Mouse (Mus musculus) B cell, adult 2 months (primary cell): Measurements from ENCODE around the gene Pycr1.

ENCODE experiments used
- DNase-seq, 2 experiments: peaks; one replicate each; pipeline ENCODE4 v3.0.0; 2022

The Pycr1 gene

DNA sequence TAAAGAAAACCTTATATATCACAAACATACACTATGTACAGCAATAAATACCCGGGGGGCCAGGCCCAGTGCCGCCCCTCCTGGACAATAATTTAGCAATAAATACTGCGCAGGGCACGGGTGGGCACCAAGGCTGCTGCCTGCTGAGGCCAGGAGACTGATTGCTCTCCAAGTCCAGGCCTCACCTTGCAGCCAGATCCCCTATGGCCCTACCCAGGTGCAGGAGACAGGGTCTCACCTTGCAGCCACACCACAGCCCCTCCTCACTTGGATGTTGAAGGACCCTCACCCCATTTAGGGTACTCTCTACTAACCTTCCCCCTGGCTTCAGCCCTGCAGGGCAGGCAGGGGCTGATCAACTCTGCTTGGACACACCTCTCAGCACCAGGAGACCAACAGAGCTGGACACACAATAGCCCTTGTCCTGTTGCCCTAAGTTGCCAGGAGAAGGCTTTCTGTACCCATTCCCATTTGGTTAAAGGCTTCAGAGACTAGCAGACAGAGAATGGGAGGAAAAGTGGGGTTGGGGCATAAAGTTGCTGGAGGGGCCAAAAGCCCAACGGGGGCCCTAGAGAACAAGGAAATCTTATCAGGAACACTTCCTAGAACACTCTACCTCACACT is 18.3 kb downstream of the Pycr1 start, which contains the start of gene Sirt7:
Gene Sirt7, minus strand, starts transcription at position 89 of the 624 bp plus-strand sequence.
- DNase-seq, result no peak

DNA sequence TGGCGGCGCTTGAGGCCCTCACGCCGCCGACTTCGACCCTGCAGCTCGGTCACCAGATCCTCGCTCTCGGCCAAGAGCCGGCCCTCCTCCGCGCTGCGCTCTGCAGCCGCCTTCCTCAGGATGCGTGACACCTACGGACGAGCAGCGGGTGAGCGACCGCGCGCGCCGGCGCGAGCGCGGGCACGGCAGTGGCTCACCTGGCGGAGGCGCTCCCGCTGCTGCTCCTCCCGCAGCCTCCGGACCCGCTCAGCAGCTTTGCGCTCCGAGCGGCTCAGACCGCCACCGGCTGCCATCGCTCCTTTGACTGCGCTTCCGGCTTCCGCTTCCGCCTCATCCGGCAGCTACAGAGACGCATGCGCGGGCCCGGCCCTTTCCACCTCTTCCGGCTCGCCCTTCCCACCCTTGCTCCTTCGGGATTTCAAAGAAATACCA is 18.9 kb downstream of the Pycr1 start:
- peak; percentile 84 to 86 for DNase-seq

DNA sequence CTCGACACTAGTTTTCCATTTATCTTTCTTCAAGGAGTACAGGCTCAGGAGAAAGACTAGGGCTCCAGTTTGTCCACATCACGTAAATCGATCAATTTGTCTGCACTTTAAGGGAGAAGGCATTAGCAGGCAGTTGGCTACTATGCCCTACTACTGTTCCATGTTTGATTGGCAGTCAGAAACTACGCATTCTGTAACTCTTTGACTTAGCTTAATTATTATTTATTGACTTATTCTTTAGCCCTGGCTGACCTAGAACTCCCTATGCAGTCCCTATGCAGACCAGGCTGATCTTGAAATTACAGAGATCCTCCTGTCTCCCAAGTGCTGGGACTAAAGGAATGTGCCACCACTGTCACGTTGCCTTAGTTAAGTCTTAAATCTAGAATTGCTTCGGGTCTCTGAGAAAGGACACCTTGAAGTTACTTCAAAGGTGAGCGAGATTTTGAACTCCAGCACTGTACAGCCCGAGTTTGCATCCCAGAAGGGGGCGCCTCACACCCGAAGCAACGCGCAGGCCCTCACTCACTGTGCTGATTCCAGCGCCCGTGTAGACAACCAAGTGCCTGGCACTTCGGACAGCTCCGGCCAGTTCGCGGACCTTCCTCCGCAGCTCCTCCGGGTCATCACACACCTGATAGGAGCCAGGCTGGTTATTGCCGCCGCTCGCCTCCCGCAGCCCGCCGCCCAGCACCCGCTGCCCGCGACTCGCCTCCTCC is 19.4 kb downstream of the Pycr1 start:
- DNase-seq, result peak; percentile 80 to 82

DNA sequence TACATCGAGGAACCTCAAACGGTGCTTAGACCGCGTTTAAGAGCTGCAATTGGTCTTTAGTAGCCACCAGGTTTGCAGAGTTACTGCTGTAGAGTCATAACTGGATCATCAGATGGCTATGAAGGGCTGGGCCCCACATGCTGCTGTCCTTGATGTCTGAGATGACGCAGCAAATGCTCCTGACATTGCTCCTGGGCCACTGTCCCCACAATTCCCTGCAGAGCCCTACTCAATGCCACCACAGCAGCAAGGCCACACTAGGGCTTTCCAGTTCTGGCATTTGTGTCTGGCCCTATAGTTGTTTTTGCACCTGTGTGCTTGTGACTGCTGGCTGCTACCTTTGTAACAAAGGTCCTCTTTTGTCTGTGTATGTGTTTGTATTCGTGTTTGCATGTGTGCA is 20.8 kb downstream of the Pycr1 start:
- no peak for DNase-seq

DNA sequence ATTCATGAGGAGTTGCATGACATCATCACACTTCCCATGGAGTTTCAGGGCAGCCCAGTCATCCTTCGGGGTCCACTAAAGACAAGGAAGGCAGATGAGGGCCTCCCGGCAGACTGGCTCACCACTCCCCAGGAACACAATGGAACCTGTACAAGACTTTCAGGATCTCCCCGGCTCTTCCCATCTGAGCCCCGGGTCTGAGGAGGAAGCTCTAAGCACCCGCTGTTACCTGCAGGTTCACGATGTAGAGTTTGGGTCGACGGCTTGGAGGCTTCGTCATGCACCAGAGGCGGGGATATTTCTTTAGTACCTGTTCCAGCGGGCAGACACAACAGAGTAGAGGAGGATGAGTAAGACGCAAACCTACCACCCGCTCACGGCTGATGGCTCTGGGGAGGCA is 23.4 kb downstream of the Pycr1 start:
- no peak for DNase-seq

DNA sequence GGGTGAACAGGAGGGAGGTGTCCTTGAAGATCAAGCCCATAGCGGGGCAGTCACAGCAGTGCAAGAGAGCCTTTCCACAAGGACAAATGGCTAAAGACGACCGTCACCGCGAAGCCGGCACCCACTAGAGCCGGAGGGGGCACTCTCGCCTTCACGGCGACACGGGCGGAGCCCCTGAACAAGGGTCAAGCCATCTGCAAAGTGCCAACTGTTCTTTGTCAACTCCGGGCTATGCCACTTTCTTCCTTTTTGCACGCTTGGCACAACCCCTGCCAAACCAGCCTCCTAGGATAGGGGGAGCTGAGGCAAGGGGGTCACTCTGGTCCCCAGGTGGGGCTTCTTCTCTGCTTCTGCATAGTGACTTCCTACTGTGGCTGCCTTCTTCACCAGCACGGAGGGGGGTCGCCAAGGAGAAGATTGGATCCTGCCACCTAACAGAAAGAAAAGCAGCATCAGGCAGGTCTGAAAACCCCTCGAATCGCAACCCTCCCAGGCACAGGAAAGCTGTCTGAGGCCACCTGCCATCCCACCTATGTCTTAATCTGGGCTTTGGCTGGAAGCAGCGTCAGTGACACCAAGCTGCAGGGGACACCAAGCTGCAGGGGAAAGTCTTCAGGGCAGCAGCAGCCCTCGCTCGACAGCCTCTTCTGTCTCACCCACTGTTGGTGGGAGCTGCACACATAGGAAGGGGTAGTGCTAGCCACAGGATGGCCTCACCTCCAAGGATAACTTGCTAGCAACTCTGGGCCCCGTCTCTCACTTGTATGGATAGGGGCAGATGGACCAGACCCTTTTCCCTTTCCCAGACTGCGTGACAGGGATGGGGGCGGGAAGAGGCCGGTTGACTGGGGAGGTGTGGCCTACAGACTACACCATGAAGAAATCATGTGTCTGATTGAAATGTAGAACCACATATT is 24.7 kb downstream of the Pycr1 start:
- DNase-seq, result no peak

DNA sequence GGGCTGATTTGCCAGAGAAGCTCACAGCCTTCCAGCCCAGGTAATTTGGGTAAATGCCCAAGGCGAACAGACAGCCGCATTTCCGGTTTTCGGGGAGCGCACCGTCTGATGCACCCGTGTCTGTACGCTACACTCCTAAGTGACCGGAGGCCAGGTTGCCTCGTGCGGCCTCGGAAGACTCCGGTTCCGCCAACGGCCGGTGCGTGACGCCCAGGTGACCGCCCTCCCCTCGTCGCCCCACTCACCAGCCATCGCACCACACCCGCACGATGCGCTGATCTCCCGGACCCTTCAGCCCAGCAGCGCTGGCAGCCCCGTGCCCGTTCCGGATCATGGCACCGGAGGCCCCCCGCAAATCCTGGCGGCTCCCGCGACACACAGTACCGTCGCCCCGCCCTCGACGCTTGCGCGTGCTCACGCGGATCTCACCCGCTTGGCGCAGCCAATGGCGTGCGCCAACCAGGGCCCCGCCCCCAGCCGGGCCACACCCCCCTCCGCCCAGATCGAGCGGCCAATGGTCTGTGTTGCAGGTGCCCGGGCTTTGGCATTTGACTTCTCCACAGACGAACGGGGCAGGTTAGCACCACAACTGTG is 26.0 kb downstream of the Pycr1 start, which contains the start of gene Pcyt2:
Gene Pcyt2, minus strand, starts transcription at position 418 of the 594 bp plus-strand sequence.
- DNase-seq, result peak; percentile 97

DNA sequence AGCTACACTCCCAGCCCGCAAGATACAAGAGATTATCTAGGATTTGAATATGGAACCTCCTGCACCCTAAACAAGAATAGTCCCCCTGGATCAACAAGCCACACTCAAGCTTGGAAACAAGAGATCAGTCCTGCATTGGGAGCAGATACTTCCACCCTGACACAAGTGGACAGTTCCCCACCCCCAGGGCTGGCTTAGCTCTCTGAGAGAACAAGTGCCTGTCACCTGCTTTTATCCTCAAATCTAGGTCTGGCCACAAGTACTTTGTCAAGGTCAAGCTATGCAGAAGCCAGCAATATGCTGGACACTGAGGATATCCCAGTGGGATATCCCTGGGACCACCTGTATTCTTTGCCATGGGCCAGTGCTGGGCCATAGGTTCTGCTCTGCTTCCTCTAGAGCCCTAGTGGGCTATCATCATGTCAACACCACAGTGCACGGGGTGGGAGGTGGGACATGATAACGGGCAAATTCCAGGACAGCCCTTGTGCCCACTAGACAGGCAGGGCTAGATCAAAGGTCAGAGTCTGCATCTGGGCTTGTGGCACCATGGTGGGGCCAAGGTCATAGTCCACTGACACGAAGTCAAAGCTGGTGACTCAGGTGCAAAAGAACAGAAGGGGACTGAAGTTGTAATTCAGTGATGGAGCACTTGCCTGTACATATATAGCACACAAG is 26.8 kb downstream of the Pycr1 start:
- DNase-seq, result no peak

DNA sequence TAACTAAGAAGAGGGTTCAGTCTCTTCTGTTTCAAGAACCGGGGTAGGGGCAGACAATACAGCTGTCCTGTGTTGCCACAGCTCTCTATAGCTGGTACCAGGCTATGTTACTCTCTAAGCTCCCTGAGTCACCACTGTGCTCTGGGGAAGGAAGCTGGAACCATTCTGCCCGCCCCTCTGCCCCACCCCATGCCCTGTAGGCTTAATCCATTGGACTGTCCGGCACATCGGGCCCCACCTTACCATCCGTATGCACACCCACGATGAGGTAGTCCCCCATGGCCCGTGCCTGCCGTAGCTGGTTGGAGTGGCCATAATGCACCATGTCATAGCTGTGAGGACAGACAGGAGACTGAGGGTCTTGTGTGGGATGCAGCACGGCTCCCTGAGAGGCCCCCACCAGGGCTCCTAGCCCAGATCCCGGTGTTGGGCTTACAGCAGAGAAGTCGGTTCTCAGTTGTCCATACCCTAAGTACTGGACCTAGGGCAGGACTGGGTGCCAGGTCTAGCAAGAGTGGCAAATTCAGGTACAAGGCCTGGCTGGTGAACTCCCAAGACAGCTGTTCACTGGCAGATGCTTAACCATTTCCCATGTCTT is 27.9 kb downstream of the Pycr1 start:
- DNase-seq, result no peak

DNA sequence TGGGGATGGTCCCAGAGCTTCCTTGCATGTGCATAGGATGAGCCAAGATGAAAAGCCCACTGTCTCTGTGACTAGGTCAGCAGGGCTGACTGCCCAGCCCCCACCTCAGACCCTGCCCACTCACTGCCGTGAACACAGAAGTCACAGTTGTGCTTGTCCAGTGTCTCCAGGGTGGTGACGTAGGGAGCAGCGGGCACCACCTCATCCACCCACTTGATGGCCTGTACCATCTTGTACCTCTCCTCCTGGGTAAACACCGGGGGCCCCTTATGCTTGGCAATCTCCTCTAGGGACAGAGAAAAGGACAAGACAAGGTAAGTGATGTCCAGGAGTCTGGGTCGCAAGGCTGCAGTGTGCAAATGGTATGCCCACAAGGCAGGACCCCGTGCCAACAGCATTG is 28.4 kb downstream of the Pycr1 start:
- no peak for DNase-seq

DNA sequence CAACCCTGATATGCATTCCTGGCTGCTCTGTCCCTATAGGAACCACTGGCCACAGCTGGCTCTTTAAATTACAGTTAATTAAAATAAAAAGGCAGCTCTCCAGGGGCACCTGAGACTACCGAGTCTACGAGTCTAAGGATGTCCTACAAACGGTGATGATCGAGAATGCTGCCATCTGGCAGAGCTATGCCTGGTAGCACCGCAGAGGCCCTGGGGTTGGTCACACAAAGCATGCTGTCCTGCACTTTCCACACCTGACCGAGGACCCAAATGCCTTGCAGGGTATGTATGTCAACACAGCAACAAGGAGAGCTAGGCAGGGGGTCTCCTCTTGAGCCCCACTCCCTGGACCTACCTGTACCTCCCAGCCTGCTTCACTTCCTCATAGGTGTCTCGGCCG is 29.6 kb downstream of the Pycr1 start:
- DNase-seq, result no peak

DNA sequence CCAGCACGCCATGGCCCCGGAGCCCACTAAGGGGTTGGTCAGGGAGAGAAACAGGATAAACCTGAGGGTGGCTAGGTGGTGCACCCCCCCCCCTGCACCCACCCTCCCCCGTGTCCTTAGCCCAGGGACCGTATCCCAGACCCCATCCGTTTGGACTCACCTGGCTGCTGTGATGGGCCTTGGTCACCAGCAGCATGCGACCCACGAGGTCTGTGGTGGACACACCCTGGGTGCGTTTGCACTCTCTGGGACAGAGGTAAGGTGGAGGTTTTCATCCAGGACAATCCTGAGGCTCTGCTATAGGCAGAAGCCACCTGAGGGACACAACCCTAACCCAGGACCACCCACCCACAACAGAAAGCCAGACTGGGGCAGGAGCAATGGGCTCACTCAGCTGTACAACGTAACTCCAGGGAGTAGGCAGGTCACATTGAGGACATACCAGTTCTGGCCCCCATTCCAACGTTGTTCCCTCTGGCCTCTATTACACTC is 30.0 kb downstream of the Pycr1 start:
- no peak for DNase-seq

DNA sequence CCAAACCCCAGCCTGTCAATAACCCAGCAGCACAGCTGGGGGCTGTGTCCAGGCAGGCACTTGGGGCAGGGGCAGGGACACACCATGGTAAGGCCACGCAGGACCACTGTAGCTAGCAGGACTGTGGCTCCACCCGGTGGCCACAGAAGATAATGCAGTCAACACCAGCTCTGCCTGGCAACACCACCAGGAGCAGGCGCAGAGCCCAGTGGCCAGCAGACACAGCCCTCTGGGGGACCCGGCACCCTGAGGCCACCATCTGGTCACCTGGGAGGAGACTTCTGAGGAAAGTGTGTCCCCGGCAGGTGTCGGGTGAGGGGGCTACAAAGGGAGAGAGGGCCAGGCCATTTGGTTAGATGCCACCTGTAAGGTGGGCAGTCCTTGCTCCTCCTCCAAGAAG is 30.8 kb downstream of the Pycr1 start:
- DNase-seq, result peak; percentile 83 to 84

DNA sequence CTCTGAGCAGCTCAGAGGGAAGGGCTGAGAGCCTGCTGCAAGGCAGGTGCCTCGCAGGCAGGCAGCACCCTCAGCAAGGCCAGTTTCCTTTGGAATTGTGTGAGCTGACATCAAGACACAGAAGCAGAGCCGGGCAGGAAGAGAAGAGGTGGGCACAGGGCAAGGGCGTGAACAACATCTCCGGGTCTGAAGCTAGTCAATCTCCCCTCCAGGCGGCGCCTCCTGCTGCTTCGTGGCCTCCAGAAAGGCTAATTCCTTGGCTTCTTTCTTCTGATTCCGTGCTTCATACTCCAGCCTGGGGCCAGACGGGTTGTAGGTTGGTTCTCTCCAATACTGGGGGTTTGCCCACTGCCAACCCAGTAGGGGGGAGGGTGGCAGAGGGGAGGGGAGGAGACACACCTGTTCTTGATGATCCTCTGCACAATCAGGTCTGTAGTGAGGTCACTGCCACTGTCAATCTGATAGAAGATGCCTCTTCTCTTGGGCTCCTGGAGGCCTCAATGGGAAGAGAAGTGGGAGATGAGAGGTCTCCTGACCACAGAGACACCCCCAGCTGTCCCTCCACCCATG is 33.0 kb downstream of the Pycr1 start:
- no peak for DNase-seq

DNA sequence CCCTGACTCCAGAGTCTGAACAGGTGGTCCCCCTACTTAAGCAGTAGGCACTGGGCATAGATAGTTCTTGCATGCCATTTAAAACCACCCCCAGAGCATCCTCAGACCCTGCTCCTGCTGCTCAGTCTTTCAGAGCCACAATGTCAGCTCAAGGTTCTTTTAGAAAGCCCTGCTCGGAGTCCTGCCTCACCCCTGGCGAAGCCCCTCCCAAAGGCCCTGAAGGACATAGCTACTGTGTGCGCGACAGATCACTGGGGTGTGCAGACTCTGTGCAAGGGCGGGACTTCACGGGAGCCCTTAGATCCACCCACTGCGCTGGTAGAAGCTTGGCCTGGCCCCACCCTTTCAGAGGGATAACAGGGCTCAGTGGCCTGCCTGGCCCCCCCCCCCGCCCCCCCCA is 34.3 kb downstream of the Pycr1 start:
- DNase-seq, result no peak

DNA sequence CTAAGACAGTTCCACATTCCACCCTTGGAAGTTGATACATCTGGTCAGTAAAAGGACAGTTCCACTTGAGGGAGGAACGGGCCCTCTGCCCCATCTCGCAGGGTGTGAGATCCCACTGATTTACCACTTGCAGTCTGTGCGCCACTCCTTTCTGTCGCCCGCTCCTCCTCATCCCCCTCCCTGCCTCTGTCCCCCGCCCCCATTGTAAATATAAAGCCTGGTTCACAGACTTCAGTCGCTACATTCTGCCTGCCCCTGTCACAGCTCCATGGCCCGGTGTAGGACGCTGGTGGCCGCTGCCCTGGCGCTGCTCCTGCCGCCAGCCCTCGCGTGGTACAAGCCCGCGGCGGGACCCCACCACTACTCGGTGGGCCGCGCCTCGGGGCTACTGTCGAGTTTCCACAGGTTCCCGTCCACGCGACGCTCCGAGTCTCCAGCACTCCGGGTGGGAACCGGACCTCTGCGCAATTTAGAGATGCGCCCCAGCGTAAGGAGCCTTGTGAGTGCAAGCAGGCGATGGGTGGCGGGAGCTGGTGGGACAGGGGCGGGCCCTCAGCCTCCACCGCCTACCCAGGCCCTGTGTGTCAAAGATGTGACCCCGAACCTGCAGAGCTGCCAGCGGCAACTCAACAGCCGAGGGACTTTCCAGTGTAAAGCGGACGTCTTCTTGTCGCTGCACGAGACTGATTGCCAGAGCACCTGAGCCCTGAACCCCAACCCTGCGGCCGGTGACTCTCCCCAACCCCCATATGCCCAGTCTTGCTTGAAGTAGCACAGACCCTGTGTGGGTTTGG is 35.1 kb downstream of the Pycr1 start, which contains the start of gene Npb:
Gene Npb, plus strand, starts transcription at position 237 of the 794 bp plus-strand sequence.
- DNase-seq, result no peak

DNA sequence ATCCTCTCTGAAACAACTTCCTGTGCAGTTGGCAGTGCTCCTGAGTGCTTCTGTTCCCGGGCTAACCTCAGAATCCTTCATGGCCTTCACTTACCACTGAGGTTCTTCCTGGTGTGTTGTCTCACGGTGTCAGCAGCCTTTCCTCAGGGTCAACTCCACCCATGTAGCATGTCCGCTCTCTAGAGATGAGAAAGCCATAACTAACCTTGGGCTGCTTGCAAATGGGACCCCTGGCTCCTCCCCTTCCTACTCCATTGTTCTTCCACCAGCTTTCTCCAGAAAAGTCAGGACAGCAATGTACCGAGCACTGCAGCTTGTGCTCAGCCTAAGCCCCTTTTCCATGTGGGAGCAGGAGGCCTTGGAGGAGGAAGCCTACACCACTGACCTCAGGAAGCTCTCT is 36.8 kb downstream of the Pycr1 start:
- no peak for DNase-seq

DNA sequence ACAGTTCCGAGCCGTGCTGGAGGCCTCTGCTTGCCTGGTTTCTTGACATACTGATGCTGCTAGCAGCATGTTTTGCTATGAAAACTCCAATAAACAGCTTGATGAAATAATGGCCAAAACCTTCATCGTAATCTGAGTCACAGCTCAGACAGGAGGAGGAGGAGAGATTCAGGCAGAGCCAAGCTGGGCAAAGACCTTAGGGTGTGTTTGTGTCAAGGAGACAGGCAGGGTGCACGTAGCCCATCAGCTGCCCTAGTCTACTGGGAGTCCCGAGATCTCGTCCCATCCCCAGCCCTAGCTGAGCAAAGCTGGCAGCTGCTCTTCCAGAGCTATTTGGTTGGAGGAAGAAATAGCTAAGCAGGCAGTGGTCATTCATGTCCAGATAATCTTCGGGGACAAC is 37.9 kb downstream of the Pycr1 start:
- no peak for DNase-seq

DNA sequence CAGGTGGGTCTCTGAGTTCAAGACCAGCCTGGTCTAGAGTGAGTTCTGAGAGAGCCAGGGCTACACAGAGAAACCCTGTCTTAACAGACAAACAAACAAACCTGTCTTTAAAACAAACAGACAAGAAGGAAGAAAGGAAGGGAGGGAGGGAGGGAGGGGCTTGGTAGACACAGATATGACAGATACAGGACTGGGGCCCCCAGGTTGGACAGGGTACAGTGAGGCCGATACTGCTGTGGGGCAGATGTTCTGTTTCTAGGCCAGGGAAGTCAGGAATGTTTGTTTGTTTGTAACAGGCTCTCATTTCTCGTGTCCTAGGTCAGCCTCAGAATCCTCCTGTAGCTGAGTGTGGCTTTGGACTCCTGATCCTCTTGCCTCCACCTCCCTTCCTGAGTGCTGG is 40.0 kb downstream of the Pycr1 start:
- DNase-seq, result no peak

DNA sequence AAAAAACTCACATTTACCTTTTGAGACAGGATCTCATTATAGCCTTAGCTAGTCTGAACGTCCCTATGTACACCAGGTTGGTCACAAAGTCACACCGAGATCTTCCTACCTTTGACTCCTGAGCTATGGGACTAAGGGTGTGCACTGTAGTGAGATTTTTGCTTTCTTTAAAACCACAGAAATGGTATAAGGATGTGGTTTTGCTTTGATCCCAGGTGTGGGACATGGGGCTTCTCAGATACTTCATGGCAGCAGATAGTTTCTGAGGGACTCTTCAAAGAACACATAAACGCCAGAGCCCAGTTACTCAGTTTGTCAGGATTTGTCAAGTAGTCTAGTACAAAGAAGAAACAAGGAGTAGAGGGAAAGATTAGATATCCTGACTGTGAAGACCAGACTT is 42.9 kb downstream of the Pycr1 start:
- no peak for DNase-seq
